Mouse (Mus musculus) thymus, adult 2 months (tissue): ENCODE results near the gene Baiap2l2.

Experiments used
- CTCF ChIP-seq: fragments of 200-500 bp; IDR thresholded peaks from 2 replicates; pipeline ENCODE4 v1.5.1; 2012; ENCODE audit warnings: mild to moderate bottlenecking, control low read depth, low read length, moderate library complexity, borderline replicate concordance; ENCODE audit not compliant: control insufficient read depth, poor library complexity, insufficient read depth; ENCODE audit errors: extremely low read depth
- POLR2A ChIP-seq: fragments of 200-500 bp; IDR thresholded peaks from 2 replicates; pipeline ENCODE4 v1.6.1; 2012; ENCODE audit warnings: mild to moderate bottlenecking, low read length, control low read depth, moderate library complexity; ENCODE audit not compliant: control insufficient read depth, poor library complexity, insufficient read depth; ENCODE audit errors: extremely low read depth

- TF ChIP-seq CTCF (no peak), POLR2A (no peak)
These were observed 13.2 kb upstream of the Baiap2l2 start for GRCm38 (mm10) chr15:79298553-79298952.
